Mouse (Mus musculus) ovary, postnatal 10 days (tissue): ENCODE results near the gene Cadm1.

Experiments
- DNase-seq: peaks from one replicate; pipeline ENCODE4 v3.0.0; 2022; ENCODE audit warnings: low spot score

Gene Cadm1

DNA sequence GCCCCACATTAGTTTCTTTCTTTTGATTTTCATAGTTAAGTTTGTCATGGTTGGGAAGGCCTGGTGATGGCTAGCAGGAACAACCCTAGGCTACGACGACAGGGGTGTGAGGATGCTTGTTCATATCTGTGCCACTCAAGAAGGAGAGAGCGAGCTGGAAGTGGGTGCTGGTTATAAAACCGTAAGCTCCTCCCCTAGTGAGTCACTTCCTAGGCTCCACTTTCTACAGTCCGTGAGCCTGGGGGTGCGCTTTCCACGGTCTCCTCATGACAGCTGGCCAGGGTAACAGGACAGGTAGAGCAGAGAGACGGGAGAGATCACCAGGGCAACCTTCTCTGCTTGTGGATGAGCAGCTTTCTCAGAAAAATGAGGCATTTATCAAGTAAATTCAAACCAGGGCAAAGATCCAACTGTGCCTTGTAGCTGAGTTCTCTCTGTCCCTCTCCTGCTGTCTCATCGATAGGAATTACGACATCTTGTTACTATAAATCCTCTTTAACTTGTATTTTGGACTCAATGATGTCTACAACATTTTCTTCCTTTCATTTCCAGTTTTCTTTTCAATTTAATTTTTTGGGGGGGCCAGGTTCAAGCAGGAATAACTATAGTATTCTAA lies 23.1 kb downstream of the Cadm1 start:
- DNase-seq = no peak

DNA sequence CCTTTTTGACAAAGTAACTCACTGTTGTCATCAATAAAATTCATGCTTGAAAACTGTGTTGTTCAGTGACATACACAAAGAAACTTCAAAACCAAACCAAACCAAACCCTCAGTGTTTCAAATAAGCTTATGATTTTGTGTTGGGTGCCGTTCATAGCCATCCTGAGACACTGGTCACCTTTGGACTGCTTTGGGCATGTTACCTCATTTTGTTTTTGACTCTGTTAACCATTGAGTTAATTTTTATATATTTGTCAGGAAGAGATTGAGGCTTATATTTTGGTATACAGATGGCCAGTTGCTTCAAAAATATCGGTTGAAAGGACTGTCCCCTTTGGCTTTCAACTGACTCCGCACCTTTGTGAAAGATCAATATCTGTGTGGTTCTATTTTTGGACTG lies 30.8 kb downstream of the Cadm1 start:
- DNase-seq = no peak

DNA sequence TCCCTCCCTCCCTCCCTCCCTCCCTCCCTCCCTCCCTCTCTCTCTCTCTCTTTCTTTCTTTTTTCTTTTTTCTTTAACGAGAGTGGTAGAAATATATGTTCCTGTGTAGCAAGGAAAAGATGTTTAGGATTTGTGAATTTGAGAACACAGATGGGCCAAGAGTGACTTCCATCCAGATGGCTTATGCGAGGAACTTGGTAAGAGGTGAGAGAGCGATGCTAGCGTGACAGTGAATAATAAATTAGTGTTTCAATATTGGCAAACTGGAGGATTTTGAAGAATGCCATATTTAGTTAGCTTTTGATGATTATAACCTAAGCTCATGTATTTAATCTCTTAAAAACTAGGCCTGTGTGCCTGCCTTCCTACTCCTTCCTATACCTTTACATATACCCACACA lies 31.6 kb downstream of the Cadm1 start:
- no peak for DNase-seq

DNA sequence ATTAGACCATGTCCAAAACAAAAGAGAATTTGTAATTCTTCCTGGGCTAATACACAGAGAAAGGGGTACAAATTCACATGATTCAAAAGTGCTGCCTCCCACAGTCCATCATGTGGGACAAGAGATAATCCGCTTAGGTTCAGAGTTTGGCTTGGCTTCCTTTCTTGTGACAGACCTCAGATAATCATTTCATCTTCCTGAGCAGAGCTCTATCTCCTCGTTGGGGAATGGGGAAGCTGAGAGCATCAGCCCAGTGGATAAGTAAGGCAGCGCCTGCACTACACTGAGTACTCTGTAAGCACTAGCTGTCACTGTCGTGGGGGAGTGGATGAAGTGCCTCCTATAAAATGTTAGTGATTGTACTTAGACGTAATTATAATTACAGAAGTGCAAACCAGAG lies 35.1 kb downstream of the Cadm1 start:
- DNase-seq = no peak

DNA sequence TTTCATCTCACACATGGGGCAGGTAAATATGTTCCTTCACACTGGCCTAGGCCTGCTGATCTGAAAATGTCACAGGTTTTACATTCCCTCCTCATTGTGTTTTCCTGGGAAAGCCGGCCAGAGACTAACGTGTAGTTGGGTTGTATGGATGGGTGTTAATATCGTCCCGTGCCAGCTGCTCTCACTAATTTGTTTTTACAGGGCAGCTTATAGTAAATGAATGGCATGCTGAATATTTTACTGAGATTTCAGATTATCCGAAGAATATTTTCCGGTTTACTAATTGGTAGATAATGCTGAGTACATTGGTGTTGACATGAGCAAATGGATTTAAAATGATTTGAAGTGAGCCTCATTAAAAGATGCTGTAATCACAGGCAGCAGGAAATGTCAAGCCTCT lies 37.9 kb downstream of the Cadm1 start:
- DNase-seq = no peak

DNA sequence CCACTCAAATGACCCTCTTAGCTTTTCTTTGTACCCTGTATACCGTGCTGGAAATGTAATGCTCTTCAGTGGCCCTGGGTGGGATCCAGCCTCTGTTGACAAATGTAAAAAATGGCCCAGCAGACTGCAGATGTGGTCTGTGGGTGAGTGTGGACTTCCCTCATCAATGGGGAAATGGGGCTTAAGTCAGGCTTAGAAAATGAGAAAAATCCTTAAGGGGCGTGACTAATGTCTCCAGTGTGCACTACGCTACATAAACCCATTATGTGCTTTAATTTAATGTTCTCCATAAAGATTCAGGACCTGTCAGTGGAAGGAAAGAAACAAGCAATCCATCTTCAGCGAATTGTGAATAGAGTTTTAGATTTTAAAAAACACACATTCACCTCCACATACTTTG lies 40.2 kb downstream of the Cadm1 start:
- DNase-seq = no peak

DNA sequence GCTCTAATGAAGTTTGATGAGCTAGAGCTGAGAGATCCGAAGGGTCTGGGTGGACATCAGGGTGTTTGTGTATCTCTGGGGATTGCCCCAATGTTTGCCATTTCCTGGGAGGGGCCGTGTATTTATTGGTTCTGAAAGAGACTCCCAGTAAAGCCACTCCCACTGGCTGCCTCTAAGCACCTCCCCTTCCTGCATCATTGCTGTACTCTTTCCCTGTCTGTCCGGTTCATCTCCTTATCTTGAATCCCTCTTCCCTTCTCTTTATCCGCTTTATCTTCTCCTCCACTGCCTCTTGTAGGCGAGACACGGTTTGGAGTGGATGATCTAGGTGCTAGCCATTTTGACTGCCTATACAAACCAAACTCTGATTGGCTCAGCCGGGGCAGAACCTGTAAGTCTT lies 41.5 kb downstream of the Cadm1 start:
- DNase-seq = no peak

DNA sequence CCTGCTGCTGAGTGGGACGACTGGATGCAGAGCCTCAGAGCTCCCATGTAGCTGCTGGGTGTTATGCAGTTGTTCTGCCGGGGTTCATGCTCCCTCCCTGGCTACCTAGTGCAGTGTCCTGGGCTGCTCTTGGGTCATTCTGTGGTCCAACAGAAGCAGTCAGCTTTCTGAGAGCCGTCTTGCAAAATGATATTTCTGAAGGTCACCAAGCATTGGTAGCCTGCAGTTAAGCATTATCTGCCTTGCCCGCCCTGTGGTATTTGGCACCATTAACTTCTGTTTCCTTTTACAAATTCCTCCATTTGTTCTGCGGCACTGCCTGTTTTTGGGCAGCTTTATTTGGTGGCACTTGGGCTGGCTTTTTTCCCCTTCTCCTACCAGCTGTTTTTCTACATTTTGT lies 42.2 kb downstream of the Cadm1 start:
- no peak for DNase-seq

DNA sequence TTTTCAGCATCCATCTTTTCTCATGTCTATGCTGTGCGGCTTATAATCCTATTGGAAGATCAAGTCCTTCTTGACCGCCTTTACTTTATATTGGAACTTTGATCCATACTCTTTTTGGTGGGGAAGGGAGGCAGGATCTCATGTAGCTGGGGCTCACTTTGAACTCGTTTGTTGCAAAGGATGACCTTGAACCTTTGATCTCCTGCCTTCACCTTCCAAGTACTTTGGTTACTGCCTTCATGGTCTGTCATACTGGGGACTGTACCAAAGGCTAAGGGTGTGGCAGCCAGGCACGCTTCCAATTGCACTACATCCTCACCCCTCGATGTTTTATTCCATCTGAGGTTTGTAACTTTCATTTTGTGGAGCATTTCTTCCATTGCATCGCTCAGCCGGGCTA lies 43.5 kb downstream of the Cadm1 start:
- no peak for DNase-seq

DNA sequence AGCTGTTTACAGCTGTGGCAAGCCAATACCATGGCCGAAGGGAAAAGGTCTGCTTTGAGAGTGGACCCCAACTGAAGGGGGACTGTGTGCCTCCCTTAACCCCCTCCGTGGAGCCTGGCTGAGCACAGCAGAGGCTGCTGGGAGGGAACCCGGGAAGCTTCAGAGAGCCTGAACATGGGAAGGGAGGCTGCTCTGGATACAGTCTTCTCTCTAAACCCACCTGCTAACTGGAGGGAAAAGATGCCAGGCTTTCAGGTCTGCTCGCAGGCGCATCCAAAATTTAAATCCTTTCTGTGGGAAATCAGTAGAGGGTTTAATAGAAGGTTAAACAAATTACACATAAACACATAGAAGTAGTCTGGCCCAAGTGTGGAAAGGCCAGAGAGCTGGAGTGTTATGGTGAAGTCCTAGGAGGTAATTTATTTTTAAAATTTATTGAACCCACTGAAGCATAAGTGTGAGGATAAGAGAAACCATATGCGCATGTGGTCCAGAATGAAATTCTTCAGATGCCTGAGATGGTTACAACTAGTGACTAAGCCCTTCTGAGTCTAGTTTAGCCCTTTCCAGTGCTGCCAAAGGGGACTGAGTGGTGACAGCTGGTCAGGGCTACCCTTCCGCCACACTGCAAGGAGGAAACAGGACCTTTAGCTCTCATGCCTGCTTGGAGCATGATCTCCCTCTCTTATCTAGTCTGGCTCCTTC lies 44.9 kb downstream of the Cadm1 start:
- no peak for DNase-seq

DNA sequence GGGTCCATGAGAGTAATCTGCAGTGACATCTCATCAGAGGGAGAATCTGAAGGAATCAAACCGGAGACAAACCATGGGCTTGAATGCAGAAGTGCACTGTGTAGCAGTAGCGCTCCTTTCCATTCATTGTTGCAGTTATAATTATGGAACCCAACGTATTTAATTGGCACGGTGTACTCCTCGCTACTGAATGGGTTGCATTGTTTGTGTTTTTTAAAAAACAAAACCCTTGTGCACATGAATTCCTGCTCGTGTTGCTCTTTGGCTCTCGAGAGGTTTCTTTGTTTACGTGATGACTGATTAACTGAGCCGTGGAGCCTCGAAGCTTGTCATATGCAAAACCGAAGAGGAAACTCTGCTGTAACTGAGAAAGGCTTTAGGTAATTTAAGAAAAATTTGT lies 45.8 kb downstream of the Cadm1 start:
- DNase-seq = no peak

DNA sequence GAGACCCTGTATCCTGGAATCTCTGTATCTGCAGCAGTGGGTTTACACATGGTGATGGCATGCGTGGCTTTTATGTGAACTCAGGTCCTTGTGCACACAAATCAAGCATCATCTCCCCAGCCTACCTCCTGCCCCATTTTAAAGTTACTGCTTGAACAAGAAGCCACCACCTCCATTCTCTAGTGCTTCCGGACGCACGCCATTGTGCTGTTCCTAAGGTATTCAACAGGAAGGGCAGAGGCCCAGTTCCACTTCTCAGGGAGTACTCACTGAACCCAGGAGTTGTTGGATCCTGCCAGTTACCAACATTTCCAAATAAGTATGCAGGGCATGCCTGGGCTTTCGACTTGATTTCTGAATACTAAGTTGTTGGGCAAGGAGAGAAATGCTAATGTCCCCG lies 49.5 kb downstream of the Cadm1 start:
- DNase-seq = no peak

DNA sequence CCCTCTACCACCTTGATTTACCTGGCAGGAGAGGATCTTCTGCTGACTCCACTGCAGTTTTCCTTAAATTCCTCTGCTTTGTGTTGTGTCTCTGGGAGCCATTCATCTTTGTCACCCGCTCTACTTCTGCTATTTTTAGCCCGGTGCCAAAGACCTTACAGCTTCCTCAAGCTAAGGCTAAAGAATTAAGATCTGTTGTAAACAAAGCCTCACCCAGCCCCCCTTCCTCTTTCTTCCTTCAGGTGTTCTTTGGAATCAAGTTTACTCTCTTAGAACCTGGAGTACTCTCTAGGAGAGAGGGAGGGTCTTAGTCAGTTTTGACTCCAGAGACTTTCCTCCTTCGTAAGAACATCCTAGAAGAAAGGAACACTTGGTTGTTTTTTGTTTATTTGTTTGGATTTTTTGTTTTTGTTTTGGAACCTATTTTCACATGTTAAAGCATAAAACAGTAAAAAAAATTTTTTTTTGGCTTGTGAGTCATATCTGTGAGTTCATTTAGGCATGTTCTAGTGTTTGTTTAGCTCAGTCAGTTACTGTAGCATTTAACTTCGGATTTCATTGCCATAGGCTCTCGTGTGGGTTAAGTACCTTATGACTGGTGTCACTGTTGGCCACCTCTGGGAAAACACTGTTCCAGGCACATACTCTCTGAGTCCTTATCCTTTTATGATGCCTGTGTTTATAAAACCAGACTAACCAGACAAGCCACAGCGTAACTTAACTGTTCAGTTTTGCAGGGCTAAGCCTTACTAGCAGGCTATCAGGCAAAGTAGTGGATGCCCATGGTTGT lies 51.8 kb downstream of the Cadm1 start:
- no peak for DNase-seq

DNA sequence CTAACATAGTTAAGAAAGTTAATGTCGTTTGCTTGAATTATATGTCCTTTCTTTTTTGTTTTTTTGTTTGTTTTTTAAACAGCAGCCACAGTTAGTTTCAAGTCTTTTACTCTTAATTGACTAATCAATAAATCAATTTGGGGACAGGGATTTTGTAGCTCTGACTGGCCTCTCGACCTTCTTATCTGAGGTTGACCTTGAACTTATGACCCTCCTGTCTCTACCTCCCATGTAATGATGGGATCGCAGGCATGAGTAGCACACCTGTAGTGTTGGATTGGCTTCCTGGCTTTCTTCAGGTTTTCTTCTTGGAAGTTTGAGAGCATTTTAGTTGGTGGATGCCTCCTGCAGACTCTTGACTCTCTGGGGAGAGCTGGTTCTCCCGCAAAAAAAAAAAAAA lies 53.3 kb downstream of the Cadm1 start:
- DNase-seq = no peak

DNA sequence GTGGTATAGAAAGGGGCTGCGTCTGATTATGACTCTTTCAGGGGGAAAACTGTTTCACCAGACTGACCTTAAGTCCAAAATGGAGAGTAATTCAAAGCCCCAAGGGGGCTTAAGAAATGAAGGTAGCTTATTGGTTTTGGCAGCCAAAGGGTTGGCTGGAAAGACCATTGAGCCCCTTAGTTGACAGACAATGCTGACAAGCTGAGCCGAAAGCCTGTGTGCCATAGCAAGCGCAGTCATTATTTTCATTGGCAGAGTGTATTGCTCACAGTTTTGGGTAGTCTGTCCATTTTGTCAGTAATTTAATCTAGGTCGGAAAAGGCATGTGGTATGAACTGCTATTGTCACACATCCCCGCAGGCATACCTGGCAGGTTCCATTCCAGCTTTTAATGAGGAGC lies 56.2 kb downstream of the Cadm1 start:
- no peak for DNase-seq

DNA sequence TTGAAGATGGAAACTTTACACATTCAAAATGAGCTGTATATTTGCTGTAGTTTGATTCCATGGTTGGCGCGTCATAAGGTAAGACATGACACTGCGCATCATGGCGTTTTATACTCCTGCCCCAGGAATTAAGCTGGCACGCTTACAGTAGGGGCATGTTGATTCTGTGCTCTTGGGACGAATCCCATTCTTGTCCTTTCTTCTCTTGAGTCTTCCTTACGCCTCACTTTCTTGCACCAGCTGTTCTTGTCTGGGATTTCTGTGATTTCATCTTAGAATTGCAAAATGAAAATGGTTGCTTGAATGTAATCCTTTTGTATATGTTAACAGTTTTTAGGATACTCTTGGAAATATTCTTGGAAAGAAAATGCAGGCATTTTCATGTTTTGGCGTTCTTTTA lies 56.9 kb downstream of the Cadm1 start:
- DNase-seq = no peak

DNA sequence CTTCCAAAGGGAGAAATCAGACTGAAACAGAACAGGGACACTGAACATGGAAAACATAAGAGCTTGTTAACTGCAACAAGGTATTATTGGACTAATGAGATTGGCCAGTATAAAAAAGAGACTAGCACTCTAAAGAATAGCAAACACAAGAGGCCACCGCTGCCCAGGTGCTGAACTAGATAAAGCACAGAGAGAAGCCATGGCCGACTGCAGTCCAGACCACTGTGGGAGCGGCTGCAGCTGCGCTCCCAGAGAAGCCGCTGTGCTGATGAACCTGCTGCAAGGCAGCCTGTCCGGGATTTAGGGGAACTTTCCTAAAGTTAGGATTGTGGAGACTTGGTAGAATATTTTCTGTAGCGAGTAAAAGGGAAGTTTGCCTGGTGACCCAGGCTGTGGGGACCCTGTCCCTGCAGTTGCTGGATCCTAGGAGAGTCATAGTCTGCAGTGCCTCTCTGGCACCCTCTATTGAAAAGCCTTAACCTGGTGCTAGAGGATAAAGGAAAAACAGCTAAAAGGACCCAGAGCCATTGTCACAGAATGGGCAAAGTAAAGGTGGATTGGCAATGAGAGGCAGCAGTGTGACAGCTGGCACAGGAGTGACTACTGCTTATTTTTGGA lies 57.7 kb downstream of the Cadm1 start:
- no peak for DNase-seq

DNA sequence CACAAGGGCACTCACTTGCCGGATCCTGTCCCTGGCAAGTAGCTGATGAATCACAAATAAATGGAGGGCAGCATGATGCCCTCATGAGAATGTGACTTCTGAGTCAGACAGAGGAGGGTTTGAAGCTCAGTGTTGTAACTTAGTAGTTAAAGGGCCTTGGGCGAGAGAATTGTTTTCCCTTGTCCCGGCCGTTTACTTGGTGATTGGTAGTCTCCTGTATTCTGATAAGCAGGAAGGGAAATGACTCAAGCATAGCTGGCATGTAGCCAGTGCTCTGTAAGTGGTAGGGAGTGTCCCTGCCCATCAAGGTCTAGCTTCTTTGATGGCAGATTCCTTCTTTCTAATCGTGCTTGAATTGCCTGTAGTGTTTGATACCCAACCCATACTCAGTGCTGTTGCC lies 59.9 kb downstream of the Cadm1 start:
- DNase-seq = no peak

DNA sequence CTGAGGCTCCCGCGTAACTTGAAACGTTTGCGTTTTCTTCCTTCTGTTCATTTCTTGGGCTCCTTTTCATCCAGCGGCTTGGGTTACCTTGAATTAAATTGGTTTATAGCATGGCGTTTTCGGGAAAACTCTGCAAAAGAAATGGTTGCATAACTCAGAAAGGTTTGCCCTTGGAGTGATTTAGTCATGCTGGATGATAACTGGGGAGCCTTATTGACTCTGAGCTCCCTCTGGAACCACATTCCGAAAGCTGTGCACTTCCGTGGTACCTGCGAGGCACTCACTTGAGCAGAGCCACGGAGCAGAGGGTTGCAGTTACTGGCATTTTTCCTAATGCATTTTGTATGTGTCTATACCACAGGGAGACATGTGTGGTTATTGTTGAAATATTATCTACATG lies 71.6 kb downstream of the Cadm1 start:
- DNase-seq = no peak

DNA sequence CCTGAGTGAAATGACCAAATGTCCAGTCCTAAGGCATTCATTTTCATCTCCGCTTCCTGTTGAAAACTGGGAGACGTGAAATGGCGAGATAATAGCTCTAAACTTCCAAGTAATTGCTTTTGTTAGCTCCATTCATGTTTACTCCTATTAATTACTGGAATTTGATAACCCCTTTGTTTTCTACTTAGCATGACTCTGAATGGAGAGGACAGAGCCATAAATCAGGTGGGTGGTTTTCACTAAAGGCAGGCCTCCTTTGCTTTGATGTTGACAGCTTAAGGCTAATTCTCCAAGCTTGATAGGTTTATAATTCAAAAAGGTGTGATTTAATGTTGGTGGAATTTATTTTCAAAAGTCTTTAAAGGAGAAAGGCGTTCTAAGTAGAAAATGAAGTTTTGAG lies 74.0 kb downstream of the Cadm1 start:
- DNase-seq = no peak

DNA sequence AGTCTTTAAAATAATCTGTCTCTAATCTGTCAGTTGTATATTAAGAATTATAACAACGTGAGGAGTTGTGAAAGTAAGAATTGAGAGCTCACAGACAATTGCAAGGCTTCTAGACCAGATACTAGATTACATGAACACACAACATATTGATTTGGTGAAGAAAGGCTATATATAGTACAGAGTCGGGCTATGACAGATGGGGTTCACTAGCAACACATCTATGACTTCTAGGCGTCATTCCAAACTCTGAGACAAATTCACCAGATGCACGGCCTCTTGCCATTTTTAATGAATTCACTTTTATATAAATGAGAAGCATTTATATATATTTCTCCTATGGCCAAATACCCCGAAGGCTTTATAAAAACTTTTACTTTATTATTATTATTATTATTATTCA lies 75.7 kb downstream of the Cadm1 start:
- DNase-seq = no peak

DNA sequence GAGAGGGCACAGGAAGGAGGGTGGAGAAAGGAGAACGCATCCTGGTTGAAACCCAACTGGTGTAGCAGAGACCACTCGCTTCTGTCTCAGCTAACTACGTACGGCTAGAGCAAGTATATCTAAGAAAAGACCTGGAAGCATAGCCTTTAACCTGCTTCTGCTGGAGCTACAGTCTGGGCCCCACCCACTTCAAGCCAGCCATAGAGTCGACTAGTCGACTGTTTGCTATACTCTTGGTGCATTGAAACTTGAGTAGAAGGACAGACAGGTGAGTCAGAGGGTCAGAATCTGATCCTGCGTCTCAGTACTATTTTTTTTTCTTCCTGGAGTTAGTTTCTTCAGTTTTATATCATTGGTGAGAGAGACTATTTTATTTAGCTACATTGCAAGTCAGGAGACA lies 78.5 kb downstream of the Cadm1 start:
- no peak for DNase-seq

DNA sequence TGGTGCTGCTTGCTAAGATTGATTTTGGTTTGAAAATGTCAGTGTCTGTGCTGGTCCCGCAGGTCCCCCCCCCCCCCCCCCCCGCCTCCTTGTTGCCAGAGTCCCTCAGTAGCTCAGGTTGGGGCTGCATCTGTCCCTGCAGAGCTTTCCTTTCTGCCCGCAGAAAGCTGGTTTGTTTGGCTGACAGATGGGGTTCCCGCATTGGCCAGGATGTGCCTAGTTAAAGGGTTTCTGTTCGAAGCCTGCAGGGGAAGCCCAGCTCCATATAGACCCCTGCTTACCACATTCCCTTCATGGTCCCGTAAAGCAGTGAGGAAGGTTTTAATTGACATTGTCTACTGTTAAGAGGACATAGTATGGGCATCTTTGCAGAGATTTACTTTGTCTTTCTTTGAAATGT lies 78.9 kb downstream of the Cadm1 start:
- no peak for DNase-seq
